Comparison of ENCODE assay signal across 8 mouse cellular contexts in the genomic region with DNA sequence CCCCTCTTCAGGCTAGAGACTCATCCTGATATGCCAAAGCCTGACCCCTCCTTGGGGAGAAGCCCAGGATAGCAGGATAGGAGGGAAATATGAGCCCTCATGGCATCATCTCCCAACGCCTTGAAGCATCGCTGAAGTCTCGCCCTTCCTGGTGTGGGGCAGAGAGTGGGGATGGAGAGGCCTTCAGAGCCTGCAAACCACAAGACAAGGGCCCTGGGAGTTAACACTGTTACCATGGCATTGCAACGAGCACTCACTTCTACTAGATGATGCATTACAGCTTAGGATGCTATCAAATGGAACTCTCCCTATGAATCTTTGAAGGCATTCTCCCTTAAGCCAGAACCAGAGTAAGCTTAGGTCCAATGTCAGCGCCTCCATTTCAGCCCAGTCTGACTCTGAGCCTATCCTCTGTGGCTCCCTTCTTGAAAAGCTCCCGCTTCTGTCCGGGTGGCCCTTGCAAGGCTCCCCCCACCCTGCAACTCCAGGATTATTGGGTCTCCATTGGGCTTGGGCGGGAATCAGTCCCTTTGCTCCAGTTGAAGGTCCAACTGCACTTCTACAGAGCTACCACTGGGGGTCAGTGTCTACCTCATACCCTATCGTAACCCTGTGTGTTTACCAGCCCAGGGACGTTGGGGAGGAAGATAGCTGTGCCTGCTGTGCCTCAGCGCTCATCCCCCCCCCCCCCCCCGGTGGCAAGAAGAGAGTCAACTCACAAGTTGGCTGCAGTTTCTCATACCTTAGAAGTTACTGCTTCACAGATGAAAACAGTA. TPM values are rescaled to one million over a fixed set of nuclear protein-coding genes. Genes with fewer than 3 reads are reported as not detected.
DNase-seq lines count a peak whose midpoint lies in the region; ATAC-seq and TF ChIP-seq lines count a peak whose summit lies in the region.

No protein-coding gene starts in this region.

- H3K9me3 ChIP-seq in E14TG2a.4 (ENCODE audit: low read length) = no peaks in the 10 kb centered on the region
- no peaks in the 10 kb centered on the region for H3K9me3 ChIP-seq in hindbrain, postnatal 0 days (ENCODE audit: low read length)
- peaks cover 8% of the 10 kb centered on the region for H3K9me3 ChIP-seq in megakaryocyte, embryonic 14.5 days

- peaks cover 34% of the 10 kb centered on the region for H3K4me1 ChIP-seq in E14TG2a.4 (replicated peaks; ENCODE audit: low read depth, low read length)
- H3K4me1 ChIP-seq in hindbrain, postnatal 0 days (ENCODE audit: insufficient read depth, low read length) = no peaks in the 10 kb centered on the region
- H3K4me1 ChIP-seq in megakaryocyte, embryonic 14.5 days = peaks cover 43% of the 10 kb centered on the region

- H3K36me3 ChIP-seq in E14TG2a.4 (ENCODE audit: insufficient read depth, low read length) = no peaks in the 10 kb centered on the region
- H3K36me3 ChIP-seq in hindbrain, postnatal 0 days (ENCODE audit: insufficient read depth, low read length) = no peaks in the 10 kb centered on the region
- no peaks in the 10 kb centered on the region for H3K36me3 ChIP-seq in megakaryocyte, embryonic 14.5 days (replicated peaks; ENCODE audit: low read length)

- TF ChIP-seq CTCF in E14TG2a.4 (conservative IDR thresholded peaks at IDR 0.05; ENCODE audit: low read length) = peak; percentile 72
- peak; percentile 88 for TF ChIP-seq CTCF in hindbrain, postnatal 0 days (IDR thresholded peaks at IDR 0.05; ENCODE audit: low read depth)

- no peak overlapping the region for H3K4me3 ChIP-seq in E14TG2a.4 (replicated peaks; ENCODE audit: low read length)
- no peak overlapping the region for H3K4me3 ChIP-seq in hindbrain, postnatal 0 days (ENCODE audit: low read length)
- H3K4me3 ChIP-seq in megakaryocyte, embryonic 14.5 days (replicated peaks) = peak overlapping the region; percentile 71

- H3K27ac ChIP-seq in hindbrain, postnatal 0 days = no peak overlapping the region

- WGBS in hindbrain, postnatal 0 days = 27% methylated on average over 12 of the region's 12 CpGs

- peak; percentile 63; the same call in 1 of the 2 replicates for ATAC-seq in hindbrain, postnatal 0 days

- no peaks in the 10 kb centered on the region for H3K27me3 ChIP-seq in E14TG2a.4 (ENCODE audit: insufficient read depth, low read length)
- no peaks in the 10 kb centered on the region for H3K27me3 ChIP-seq in hindbrain, postnatal 0 days (ENCODE audit: insufficient read depth, low read length)
- H3K27me3 ChIP-seq in megakaryocyte, embryonic 14.5 days (replicated peaks) = peaks cover 11% of the 10 kb centered on the region

- DNase-seq in gastrocnemius, adult 18-20 months (ENCODE audit: low spot score) = peak; percentile 14
- DNase-seq in gastrocnemius, adult 8-10 months (ENCODE audit: low spot score in 2 of 2) = no peak
- DNase-seq in embryo, embryonic 9.5 days (ENCODE audit: extremely low spot score) = peak; percentile 58
- peak; percentile 56 for DNase-seq in hindbrain, postnatal 0 days (ENCODE audit: low spot score)
- DNase-seq in urinary bladder, postnatal 36 days (ENCODE audit: low spot score in 2 of 2) = no peak
- no peak for DNase-seq in urinary bladder, postnatal 10 days (ENCODE audit: low spot score)

- H3K9ac ChIP-seq in hindbrain, postnatal 0 days (replicated peaks; ENCODE audit: low read length) = no peak overlapping the region

- no peak overlapping the region for H3K4me2 ChIP-seq in hindbrain, postnatal 0 days (ENCODE audit: low read depth, low read length)

RNA-seq across cellular contexts. Expression of a gene that starts 11.1 kb away (rescaled TPM):
- under 1 TPM; 0.21 to 0.62 TPM for total RNA-seq in gastrocnemius, adult 18-20 months (2021)
- under 1 TPM; 0.39 to 0.78 (median 0.58) TPM for total RNA-seq in gastrocnemius, adult 8-10 months (2022)
- 17.8 and 30.3 TPM in 2 replicates for total RNA-seq in hindbrain, postnatal 0 days (2014; rRNA removed)
- 16.5 and 17.8 TPM in 2 replicates for polyA plus RNA-seq in hindbrain, postnatal 0 days (2015; fragmentation: Nextera tagmentation; extraction: Ambion mirVana)
- polyA plus RNA-seq in megakaryocyte, embryonic 14.5 days (2012; ENCODE audit: insufficient read depth, low replicate concordance) = 0.35 TPM in 1 of 2 replicates, not detected in the other

RNA-seq across cellular contexts. Expression of a gene that starts 21.1 kb away (rescaled TPM):
- 10 to 100 TPM; 32.1 to 39.9 TPM for total RNA-seq in gastrocnemius, adult 18-20 months (2021)
- 10 to 100 TPM; 32.7 to 43.3 (median 39.8) TPM for total RNA-seq in gastrocnemius, adult 8-10 months (2022)
- total RNA-seq in hindbrain, postnatal 0 days (2014; rRNA removed) = 135 and 154 TPM in 2 replicates
- polyA plus RNA-seq in hindbrain, postnatal 0 days (2015; fragmentation: Nextera tagmentation; extraction: Ambion mirVana) = 74.2 and 78.0 TPM in 2 replicates
- 1.5 and 9.8 TPM in 2 replicates for polyA plus RNA-seq in megakaryocyte, embryonic 14.5 days (2012; ENCODE audit: insufficient read depth, low replicate concordance)

RNA-seq across cellular contexts. Expression of a gene that starts 55.4 kb away (rescaled TPM):
- 10 to 100 TPM; 10.1 to 11.0 TPM for total RNA-seq in gastrocnemius, adult 18-20 months (2021)
- 10 to 100 TPM; 10.8 to 14.0 (median 12.7) TPM for total RNA-seq in gastrocnemius, adult 8-10 months (2022)
- total RNA-seq in hindbrain, postnatal 0 days (2014; rRNA removed) = 23.6 and 35.7 TPM in 2 replicates
- polyA plus RNA-seq in hindbrain, postnatal 0 days (2015; fragmentation: Nextera tagmentation; extraction: Ambion mirVana) = 5.6 and 8.1 TPM in 2 replicates
- 7.1 and 43.7 TPM in 2 replicates for polyA plus RNA-seq in megakaryocyte, embryonic 14.5 days (2012; ENCODE audit: insufficient read depth, low replicate concordance)

Comparison
In these comparisons a context has a peak if more than half of its experiments do, and no peak if none do; other contexts are left out.
1. DNase-seq: peak in gastrocnemius, adult 18-20 months (single experiment), embryo, embryonic 9.5 days (single experiment) and hindbrain, postnatal 0 days (single experiment); none in gastrocnemius, adult 8-10 months (0 of 2), urinary bladder, postnatal 36 days (0 of 2) and urinary bladder, postnatal 10 days (single experiment).
2. RNA of a gene that starts 11.1 kb away (total RNA-seq): 17.8 to 30.3 TPM in hindbrain, postnatal 0 days; 0.39 to 0.78 TPM in gastrocnemius, adult 8-10 months and 0.21 to 0.62 TPM in gastrocnemius, adult 18-20 months; every median in the first group is over 10 times any median in the second.